Mouse (Mus musculus): Measurements from ENCODE around the gene Sik1. TPM values are rescaled to one million over a fixed set of nuclear protein-coding genes. Genes with fewer than 3 reads are reported as not detected.

Sik1 gene
- polyA plus RNA-seq, 1 experiment from 2014 or later, result 20.3 TPM

DNA sequence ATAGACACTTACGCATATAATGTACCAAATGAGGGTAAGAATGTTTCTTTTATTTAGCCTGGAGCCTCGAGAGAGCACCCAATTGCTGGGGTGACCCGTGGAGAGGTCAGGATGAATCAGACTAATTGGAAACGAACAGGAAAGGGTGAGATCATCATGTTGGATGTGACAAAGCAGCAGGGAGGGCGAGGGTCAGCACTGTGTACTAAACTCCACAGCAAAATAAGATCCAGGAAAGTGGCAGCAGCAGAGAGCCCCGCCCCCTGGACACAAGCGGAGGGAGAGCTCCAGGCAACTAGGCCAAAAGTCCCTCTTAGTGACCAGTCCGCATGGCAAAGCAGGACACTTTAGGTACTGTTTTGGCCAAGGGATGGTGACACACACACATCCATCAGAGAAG lies 18.4 kb upstream of the Sik1 start:
- H3K9ac ChIP-seq (ENCODE audit: low read length), result no peak overlapping the region
- no peak overlapping the region for H3K4me3 ChIP-seq (ENCODE audit: control insufficient read depth in 1 of 2, insufficient read depth in 1 of 2, low read depth in 1 of 2, low read length in 2 of 2)
- peaks cover 15 to 19% of the 10 kb centered on the region in 2 experiments; a peak in 3 of 4 replicates for H3K4me1 ChIP-seq (ENCODE audit: control insufficient read depth in 2 of 2, insufficient read depth in 2 of 2, low read length in 2 of 2)
- no peak overlapping the region for H3K4me2 ChIP-seq (ENCODE audit: low read length)
- no peaks in the 10 kb centered on the region for H3K9me3 ChIP-seq (ENCODE audit: control insufficient read depth, low read length)
- H3K27me3 ChIP-seq (ENCODE audit: control insufficient read depth, insufficient read depth, low read length), result no peaks in the 10 kb centered on the region
- ATAC-seq (ENCODE audit: insufficient number of reproducible peaks, insufficient read depth, low FRiP score, low read depth), result no peak
- H3K27ac ChIP-seq (replicated peaks in 1 of 2; ENCODE audit: control insufficient read depth in 1 of 2, insufficient read depth in 1 of 2, low read depth in 2 of 2, low read length in 2 of 2), result no peak overlapping the region
- no peaks in the 10 kb centered on the region for H3K36me3 ChIP-seq (ENCODE audit: control insufficient read depth, insufficient read depth, low read length)
- 67% methylated on average over 8 of the region's 8 CpGs for WGBS

GRCm38 (mm10) chr17:31873185-31873870 lies 17.7 kb upstream of the Sik1 start:
- H3K9me3 ChIP-seq (ENCODE audit: control insufficient read depth, low read length), result no peaks in the 10 kb centered on the region
- 88% methylated on average over 8 of the region's 8 CpGs for WGBS
- H3K27me3 ChIP-seq (ENCODE audit: control insufficient read depth, insufficient read depth, low read length), result no peaks in the 10 kb centered on the region

GRCm38 (mm10) chr17:31872826-31873165 lies 17.2 kb upstream of the Sik1 start:
- Histone ChIP-seq H3K4me3 (ENCODE audit: control insufficient read depth in 1 of 2, insufficient read depth in 1 of 2, low read depth in 1 of 2, low read length in 2 of 2) (no peak overlapping the region), H3K36me3 (ENCODE audit: control insufficient read depth, insufficient read depth, low read length) (no peaks in the 10 kb centered on the region), H3K9ac (ENCODE audit: low read length) (no peak overlapping the region), H3K9me3 (ENCODE audit: control insufficient read depth, low read length) (no peaks in the 10 kb centered on the region), H3K4me1 (ENCODE audit: control insufficient read depth in 2 of 2, insufficient read depth in 2 of 2, low read length in 2 of 2) (peaks cover 13 to 15% of the 10 kb centered on the region in 2 experiments; a peak in 3 of 4 replicates), H3K27ac (replicated peaks in 1 of 2; ENCODE audit: control insufficient read depth in 1 of 2, insufficient read depth in 1 of 2, low read depth in 2 of 2, low read length in 2 of 2) (no peak overlapping the region), H3K4me2 (ENCODE audit: low read length) (no peak overlapping the region), H3K27me3 (ENCODE audit: control insufficient read depth, insufficient read depth, low read length) (no peaks in the 10 kb centered on the region)
- WGBS, result 73% methylated on average over 7 of the region's 7 CpGs
- no peak for ATAC-seq (ENCODE audit: insufficient number of reproducible peaks, insufficient read depth, low FRiP score, low read depth)

More at GRCm38 (mm10) chr17:31873185-31873870, 17.7 kb upstream of the Sik1 start:
- Histone ChIP-seq H3K36me3 (ENCODE audit: control insufficient read depth, insufficient read depth, low read length) (no peaks in the 10 kb centered on the region), H3K9ac (ENCODE audit: low read length) (no peak overlapping the region), H3K4me2 (ENCODE audit: low read length) (no peak overlapping the region), H3K27ac (replicated peaks in 1 of 2; ENCODE audit: control insufficient read depth in 1 of 2, insufficient read depth in 1 of 2, low read depth in 2 of 2, low read length in 2 of 2) (no peak overlapping the region), H3K4me1 (ENCODE audit: control insufficient read depth in 2 of 2, insufficient read depth in 2 of 2, low read length in 2 of 2) (peaks cover 15 to 19% of the 10 kb centered on the region in 2 experiments; a peak in 3 of 4 replicates), H3K4me3 (ENCODE audit: control insufficient read depth in 1 of 2, insufficient read depth in 1 of 2, low read depth in 1 of 2, low read length in 2 of 2) (no peak overlapping the region)
- ATAC-seq (ENCODE audit: insufficient number of reproducible peaks, insufficient read depth, low FRiP score, low read depth), result no peak

- ATAC-seq (ENCODE audit: insufficient number of reproducible peaks, insufficient read depth, low FRiP score, low read depth), result no peak
- Histone ChIP-seq H3K27ac (replicated peaks in 1 of 2; ENCODE audit: control insufficient read depth in 1 of 2, insufficient read depth in 1 of 2, low read depth in 2 of 2, low read length in 2 of 2) (no peak overlapping the region), H3K4me3 (ENCODE audit: control insufficient read depth in 1 of 2, insufficient read depth in 1 of 2, low read depth in 1 of 2, low read length in 2 of 2) (no peak overlapping the region), H3K9me3 (ENCODE audit: control insufficient read depth, low read length) (no peaks in the 10 kb centered on the region), H3K4me2 (ENCODE audit: low read length) (no peak overlapping the region), H3K27me3 (ENCODE audit: control insufficient read depth, insufficient read depth, low read length) (no peaks in the 10 kb centered on the region), H3K36me3 (ENCODE audit: control insufficient read depth, insufficient read depth, low read length) (no peaks in the 10 kb centered on the region), H3K4me1 (ENCODE audit: control insufficient read depth in 2 of 2, insufficient read depth in 2 of 2, low read length in 2 of 2) (peaks cover 8 to 12% of the 10 kb centered on the region in 2 experiments; a peak in 3 of 4 replicates), H3K9ac (ENCODE audit: low read length) (no peak overlapping the region)
- 66% methylated on average over 14 of the region's 14 CpGs for WGBS
Measured at GRCm38 (mm10) chr17:31871968-31872825, 16.6 kb upstream of the Sik1 start.

DNA sequence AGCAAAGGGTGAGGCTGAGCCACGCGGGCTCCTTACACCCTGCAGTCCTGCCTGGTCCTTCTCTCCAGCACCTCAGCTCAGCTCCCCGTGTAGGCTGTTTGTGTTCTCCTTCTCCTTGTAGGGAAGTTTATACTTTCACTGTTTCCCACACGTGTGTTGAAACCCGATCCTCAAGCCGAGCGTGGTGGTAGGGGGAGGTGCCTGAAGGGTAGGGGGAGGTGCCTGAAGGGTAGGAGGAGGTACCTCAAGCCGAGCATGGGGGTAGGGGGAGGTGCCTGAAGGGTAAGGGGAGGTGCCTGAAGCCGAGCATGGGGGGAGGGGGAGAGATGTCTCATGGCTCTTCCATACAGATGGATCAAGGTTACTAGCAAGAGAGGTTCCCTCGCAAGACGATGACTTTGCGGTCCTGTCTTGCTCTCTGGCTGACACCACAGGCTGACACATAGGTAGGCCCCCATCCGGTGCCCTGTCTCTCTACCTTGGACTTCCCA lies 15.4 kb upstream of the Sik1 start:
- Histone ChIP-seq H3K36me3 (ENCODE audit: control insufficient read depth, insufficient read depth, low read length) (no peaks in the 10 kb centered on the region), H3K9ac (ENCODE audit: low read length) (no peak overlapping the region), H3K4me3 (ENCODE audit: control insufficient read depth in 1 of 2, insufficient read depth in 1 of 2, low read depth in 1 of 2, low read length in 2 of 2) (no peak overlapping the region), H3K9me3 (ENCODE audit: control insufficient read depth, low read length) (no peaks in the 10 kb centered on the region), H3K4me2 (ENCODE audit: low read length) (peak overlapping the region; percentile 11; the same call in 1 of the 2 replicates), H3K27ac (replicated peaks in 1 of 2; ENCODE audit: control insufficient read depth in 1 of 2, insufficient read depth in 1 of 2, low read depth in 2 of 2, low read length in 2 of 2) (no peak overlapping the region), H3K4me1 (ENCODE audit: control insufficient read depth in 2 of 2, insufficient read depth in 2 of 2, low read length in 2 of 2) (peaks cover 8 to 13% of the 10 kb centered on the region in 2 experiments; a peak in 3 of 4 replicates), H3K27me3 (ENCODE audit: control insufficient read depth, insufficient read depth, low read length) (no peaks in the 10 kb centered on the region)
- WGBS, result 12% methylated on average over 13 of the region's 13 CpGs
- ATAC-seq (ENCODE audit: insufficient number of reproducible peaks, insufficient read depth, low FRiP score, low read depth), result no peak

GRCm38 (mm10) chr17:31870446-31870845 lies 14.8 kb upstream of the Sik1 start:
- WGBS, result 77% methylated on average over 9 of the region's 9 CpGs
- H3K36me3 ChIP-seq (ENCODE audit: control insufficient read depth, insufficient read depth, low read length), result no peaks in the 10 kb centered on the region

GRCm38 (mm10) chr17:31868076-31868475 lies 12.5 kb upstream of the Sik1 start:
- Histone ChIP-seq H3K4me1 (ENCODE audit: control insufficient read depth in 2 of 2, insufficient read depth in 2 of 2, low read length in 2 of 2) (peaks cover 18% of the 10 kb centered on the region in 2 experiments), H3K27ac (replicated peaks in 1 of 2; ENCODE audit: control insufficient read depth in 1 of 2, insufficient read depth in 1 of 2, low read depth in 2 of 2, low read length in 2 of 2) (no peak overlapping the region), H3K36me3 (ENCODE audit: control insufficient read depth, insufficient read depth, low read length) (no peaks in the 10 kb centered on the region), H3K4me3 (ENCODE audit: control insufficient read depth in 1 of 2, insufficient read depth in 1 of 2, low read depth in 1 of 2, low read length in 2 of 2) (no peak overlapping the region), H3K4me2 (ENCODE audit: low read length) (no peak overlapping the region), H3K9me3 (ENCODE audit: control insufficient read depth, low read length) (no peaks in the 10 kb centered on the region), H3K27me3 (ENCODE audit: control insufficient read depth, insufficient read depth, low read length) (no peaks in the 10 kb centered on the region), H3K9ac (ENCODE audit: low read length) (no peak overlapping the region)
- no peak for ATAC-seq (ENCODE audit: insufficient number of reproducible peaks, insufficient read depth, low FRiP score, low read depth)
- WGBS, result 78% methylated on average over 4 of the region's 4 CpGs

More at GRCm38 (mm10) chr17:31870446-31870845, 14.8 kb upstream of the Sik1 start:
- ATAC-seq (ENCODE audit: insufficient number of reproducible peaks, insufficient read depth, low FRiP score, low read depth), result no peak
- Histone ChIP-seq H3K4me3 (ENCODE audit: control insufficient read depth in 1 of 2, insufficient read depth in 1 of 2, low read depth in 1 of 2, low read length in 2 of 2) (no peak overlapping the region), H3K27me3 (ENCODE audit: control insufficient read depth, insufficient read depth, low read length) (no peaks in the 10 kb centered on the region), H3K9ac (ENCODE audit: low read length) (no peak overlapping the region), H3K4me2 (ENCODE audit: low read length) (no peak overlapping the region), H3K27ac (replicated peaks in 1 of 2; ENCODE audit: control insufficient read depth in 1 of 2, insufficient read depth in 1 of 2, low read depth in 2 of 2, low read length in 2 of 2) (no peak overlapping the region), H3K4me1 (ENCODE audit: control insufficient read depth in 2 of 2, insufficient read depth in 2 of 2, low read length in 2 of 2) (peaks cover 13 to 18% of the 10 kb centered on the region in 2 experiments), H3K9me3 (ENCODE audit: control insufficient read depth, low read length) (no peaks in the 10 kb centered on the region)

Measured in heart, embryonic 14.5 days (tissue).